Mouse (Mus musculus): ENCODE data around the gene Rnf31.

DNA sequence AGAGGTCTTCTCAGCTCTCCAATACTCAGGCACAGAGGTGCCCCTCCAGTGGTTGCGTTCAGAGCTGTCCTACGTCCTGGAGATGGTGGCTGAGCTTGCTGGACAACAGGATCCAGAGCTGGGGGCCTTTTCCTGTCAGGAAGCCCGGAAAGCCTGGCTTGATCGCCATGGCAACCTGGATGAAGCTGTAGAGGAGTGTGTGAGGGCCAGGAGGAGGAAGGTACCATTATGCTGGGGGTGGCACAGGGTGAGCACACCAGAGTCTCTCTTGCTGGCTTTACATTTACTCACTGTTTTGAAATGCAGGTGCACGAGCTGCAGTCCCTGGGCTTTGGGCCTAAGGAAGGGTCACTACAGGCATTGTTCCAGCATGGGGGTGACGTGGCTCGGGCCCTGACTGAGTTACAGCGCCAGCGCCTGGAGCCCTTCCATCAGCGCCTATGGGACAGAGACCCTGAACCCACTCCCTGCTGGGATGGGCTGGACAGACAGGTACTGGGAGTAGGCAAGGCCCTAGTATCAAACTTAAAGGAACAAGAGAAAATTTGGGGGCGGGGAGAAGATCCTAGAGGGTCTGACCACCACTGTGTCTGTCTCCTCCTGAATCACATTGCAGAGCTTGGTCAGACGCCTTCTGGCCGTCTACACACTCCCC is 4.7 kb downstream of the Rnf31 start:
- TF ChIP-seq CTCF (IDR thresholded peaks at IDR 0.05; ENCODE audit: borderline replicate concordance, insufficient read depth, low read length) (no peak), POLR2A (IDR thresholded peaks at IDR 0.05; ENCODE audit: low read depth, low read length) (no peak)
